8 mouse cellular contexts compared by ENCODE assay signal in genomic region chr2:20943222-20943621, GRCm38 (mm10). TPM values are rescaled to one million over a fixed set of nuclear protein-coding genes. Genes with fewer than 3 reads are reported as not detected.
DNase-seq lines count a peak whose midpoint lies in the region; ATAC-seq and TF ChIP-seq lines count a peak whose summit lies in the region.

No protein-coding gene starts in this region.

- TF ChIP-seq EP300 in lung, postnatal 0 days (IDR thresholded peaks at IDR 0.05), result no peak

- no peak overlapping the region for H3K4me2 ChIP-seq in lung, postnatal 0 days (replicated peaks; ENCODE audit: low read depth, low read length)
- no peak overlapping the region for H3K4me2 ChIP-seq in stomach, embryonic 16.5 days (ENCODE audit: low read depth, low read length)

- peaks cover 17% of the 10 kb centered on the region; the same call in 1 of the 2 replicates for H3K4me1 ChIP-seq in lung, postnatal 0 days (ENCODE audit: insufficient read depth, low read depth, low read length)
- H3K4me1 ChIP-seq in stomach, embryonic 16.5 days (ENCODE audit: control insufficient read depth, insufficient read depth, low read length), result peaks cover 21% of the 10 kb centered on the region

- ATAC-seq in lung, postnatal 0 days, result peak; percentile 68
- ATAC-seq in stomach, embryonic 16.5 days (ENCODE audit: insufficient read depth, low FRiP score), result peak; percentile 52; the same call in 1 of the 2 replicates

- no peak overlapping the region for H3K27ac ChIP-seq in lung, postnatal 0 days (ENCODE audit: low read length)
- no peak overlapping the region for H3K27ac ChIP-seq in stomach, embryonic 16.5 days (ENCODE audit: low read length)

- intact Hi-C loops in heart, postnatal 14 days (cut with DNase I), result no loop called here

- no peak overlapping the region for H3K9ac ChIP-seq in lung, postnatal 0 days (replicated peaks; ENCODE audit: low read depth)
- no peak overlapping the region for H3K9ac ChIP-seq in stomach, embryonic 16.5 days (ENCODE audit: low read length)

- no peaks in the 10 kb centered on the region for H3K36me3 ChIP-seq in lung, postnatal 0 days (ENCODE audit: insufficient read depth, low read length)
- no peaks in the 10 kb centered on the region for H3K36me3 ChIP-seq in stomach, embryonic 16.5 days (ENCODE audit: control insufficient read depth, insufficient read depth, low read length)

- TF ChIP-seq CTCF in lung, postnatal 0 days (IDR thresholded peaks at IDR 0.05), result peak; percentile 10; the same call in 1 of the 2 replicates

- DNase-seq in layer of hippocampus, adult 11-12 months (ENCODE audit: low spot score), result peak; percentile 39
- DNase-seq in layer of hippocampus, postnatal 10 days (ENCODE audit: low spot score in 2 of 2), result no peak
- DNase-seq in R1 (ENCODE audit: low read depth, low spot score), result peak; percentile 67
- DNase-seq in embryo, embryonic 10.5 days (ENCODE audit: low spot score), result peak; percentile 66
- peak; percentile 21 to 25 for DNase-seq in heart, postnatal 14 days
- DNase-seq in lung, postnatal 0 days (ENCODE audit: low spot score), result peak; percentile 67
- no peak for DNase-seq in urinary bladder, adult 2 months (ENCODE audit: low spot score)

- no peaks in the 10 kb centered on the region for H3K27me3 ChIP-seq in lung, postnatal 0 days (replicated peaks; ENCODE audit: insufficient read depth, low read length)
- no peaks in the 10 kb centered on the region for H3K27me3 ChIP-seq in stomach, embryonic 16.5 days (ENCODE audit: control insufficient read depth, insufficient read depth, low read length)

- H3K4me3 ChIP-seq in lung, postnatal 0 days (ENCODE audit: low read depth, low read length), result no peak overlapping the region
- no peak overlapping the region for H3K4me3 ChIP-seq in stomach, embryonic 16.5 days (replicated peaks; ENCODE audit: low read length)

- H3K9me3 ChIP-seq in lung, postnatal 0 days (ENCODE audit: low read length), result no peaks in the 10 kb centered on the region
- no peaks in the 10 kb centered on the region for H3K9me3 ChIP-seq in stomach, embryonic 16.5 days (replicated peaks; ENCODE audit: control insufficient read depth, low read length)

- WGBS in lung, postnatal 0 days, result 5% methylated on average over 5 of the region's 5 CpGs
- WGBS in stomach, embryonic 16.5 days, result 17% methylated on average over 5 of the region's 5 CpGs

RNA-seq across cellular contexts. Expression of gene Arhgap21, which starts 25.5 kb away (rescaled TPM):
- 100 to 1,000 TPM; 305 to 313 TPM for total RNA-seq in layer of hippocampus, postnatal 10 days (2021)
- 10 to 100 TPM; 84.5 to 91.7 TPM for total RNA-seq in heart, postnatal 14 days (2021)
- 9.9 and 10.9 TPM in 2 replicates for polyA plus RNA-seq in lung, postnatal 0 days (2015; fragmentation: Nextera tagmentation; extraction: Ambion mirVana)
- 9.3 and 9.5 TPM in 2 replicates for polyA plus RNA-seq in stomach, embryonic 16.5 days (2015; fragmentation: Nextera tagmentation; extraction: Ambion mirVana)
- polyA plus RNA-seq in urinary bladder, adult 2 months (2012; rRNA removed), result 14.5 and 25.7 TPM in 2 replicates

Comparison
In these comparisons a context has a peak if more than half of its experiments do, and no peak if none do; other contexts are left out.
1. DNase-seq: peak in layer of hippocampus, adult 11-12 months (single experiment), R1 (single experiment), embryo, embryonic 10.5 days (single experiment), heart, postnatal 14 days (2 of 2) and lung, postnatal 0 days (single experiment); none in layer of hippocampus, postnatal 10 days (0 of 2) and urinary bladder, adult 2 months (single experiment).